Mouse (Mus musculus): ENCODE results near the gene 1110002E22Rik. TPM values are rescaled to one million over a fixed set of nuclear protein-coding genes. Genes with fewer than 3 reads are reported as not detected.

1110002E22Rik gene
- total and polyA plus RNA-seq, 3 experiments: under 0.01 to 0.03 TPM; not detected in 1

DNA sequence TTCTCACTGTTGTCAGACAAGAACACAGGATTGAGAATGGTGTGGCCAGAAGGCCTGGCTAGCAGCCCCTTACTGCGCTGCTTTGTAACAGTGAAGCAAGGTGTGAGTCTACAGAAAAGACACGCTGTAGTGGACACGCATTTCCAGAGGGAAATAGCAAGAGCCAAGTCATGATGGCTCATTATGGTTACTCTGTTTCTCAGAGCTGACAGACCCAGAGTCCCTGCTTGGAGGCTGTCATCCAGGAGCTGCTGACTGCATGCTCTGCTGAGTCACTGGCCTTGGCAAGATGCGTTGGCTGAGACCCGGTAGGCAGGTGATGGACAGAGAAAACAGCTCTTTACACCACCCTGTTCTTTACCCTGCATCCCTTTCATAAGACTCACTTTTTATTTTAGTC, 35.5 kb upstream of the 1110002E22Rik start:
- H3K27ac ChIP-seq (ENCODE audit: control insufficient read depth, low read depth, low read length): no peak overlapping the region
- H3K9me3 ChIP-seq (replicated peaks; ENCODE audit: insufficient read depth, low read length): no peaks in the 10 kb centered on the region
- H3K36me3 ChIP-seq (ENCODE audit: control insufficient read depth in 1 of 2, insufficient read depth in 2 of 2, low read length in 2 of 2): peaks cover 0 to 2% of the 10 kb centered on the region in 2 experiments; a peak in 1 of 4 replicates
- TF ChIP-seq ZMIZ1 (IDR thresholded peaks at IDR 0.05; ENCODE audit: low read depth, low read length) (no peak), CHD2 (IDR thresholded peaks at IDR 0.05; ENCODE audit: low read length) (no peak), MAZ (IDR thresholded peaks at IDR 0.05; ENCODE audit: low read depth, low read length) (no peak), MAFK (IDR thresholded peaks at IDR 0.05; ENCODE audit: borderline replicate concordance, low read depth, low read length) (no peak), TAL1 (IDR thresholded peaks at IDR 0.05; ENCODE audit: low read length) (no peak), NELFE (IDR thresholded peaks at IDR 0.05; ENCODE audit: low read depth, low read length) (no peak), POLR2A (IDR thresholded peaks at IDR 0.05; ENCODE audit: control insufficient read depth in 1 of 2, insufficient read depth in 1 of 2, low read depth in 1 of 2, low read length in 2 of 2, poor library complexity in 1 of 2) (no peak), RCOR1 (IDR thresholded peaks at IDR 0.05; ENCODE audit: low read depth, low read length) (no peak), ELF1 (IDR thresholded peaks at IDR 0.05; ENCODE audit: low read depth, low read length) (no peak), MAX (IDR thresholded peaks at IDR 0.05; ENCODE audit: low read length) (no peak), RAD21 (IDR thresholded peaks at IDR 0.05; ENCODE audit: low read depth, low read length) (no peak), JUND (IDR thresholded peaks at IDR 0.05; ENCODE audit: low read depth, low read length) (no peak), KAT2A (conservative IDR thresholded peaks at IDR 0.05; ENCODE audit: low read depth, low read length) (no peak), GABPA (IDR thresholded peaks at IDR 0.05; ENCODE audit: low read depth, low read length) (0 out of 2 replicates have a peak, but pooled peaks have one; percentile 36), ZNF384 (IDR thresholded peaks at IDR 0.05; ENCODE audit: low read depth, low read length) (no peak), USF1 (IDR thresholded peaks at IDR 0.05; ENCODE audit: low read depth, low read length) (no peak), POLR2AphosphoS2 (IDR thresholded peaks at IDR 0.05; ENCODE audit: low read length) (no peak), TCF12 (IDR thresholded peaks at IDR 0.05; ENCODE audit: low read depth, low read length) (no peak), ETS1 (IDR thresholded peaks at IDR 0.05; ENCODE audit: low read depth, low read length) (0 out of 2 replicates have a peak, but pooled peaks have one; percentile 44), EP300 (IDR thresholded peaks at IDR 0.05; ENCODE audit: low read depth in 1 of 2, low read length in 2 of 2) (0 out of 4 replicates have a peak, but pooled peaks have one; percentile 21 to 25), MYB (IDR thresholded peaks at IDR 0.05; ENCODE audit: low read depth, low read length) (no peak), CTCF (IDR thresholded peaks at IDR 0.05 in 2 of 3, conservative IDR thresholded peaks at IDR 0.05 in 1 of 3; ENCODE audit: control insufficient read depth in 1 of 3, insufficient read depth in 1 of 3, low read depth in 2 of 3, low read length in 3 of 3, poor library complexity in 1 of 3, severe bottlenecking in 1 of 3) (no peak), POLR2AphosphoS5 (IDR thresholded peaks at IDR 0.05; ENCODE audit: borderline replicate concordance, low read depth, low read length) (no peak), USF2 (IDR thresholded peaks at IDR 0.05; ENCODE audit: borderline replicate concordance in 1 of 2, insufficient read depth in 1 of 2, low read depth in 1 of 2, low read length in 2 of 2) (no peak)
- H3K27me3 ChIP-seq (ENCODE audit: control insufficient read depth in 1 of 2, insufficient read depth in 2 of 2, low read length in 2 of 2): no peaks in the 10 kb centered on the region
- H3K4me3 ChIP-seq (ENCODE audit: control insufficient read depth in 1 of 2, insufficient read depth in 1 of 2, low read depth in 2 of 2, low read length in 2 of 2): no peak overlapping the region
- H3K79me2 ChIP-seq (ENCODE audit: control insufficient read depth, insufficient read depth, low read length, poor library complexity): no peaks in the 10 kb centered on the region
- peak; percentile 67 for DNase-seq (ENCODE audit: low read depth, low spot score)
- H3K4me1 ChIP-seq (ENCODE audit: control insufficient read depth in 1 of 2, insufficient read depth in 2 of 2, low read length in 2 of 2): peaks cover 7 to 10% of the 10 kb centered on the region in 2 experiments; a peak in 3 of 4 replicates
- no peak overlapping the region for H3K9ac ChIP-seq (ENCODE audit: control insufficient read depth, low read depth, low read length, poor library complexity, severe bottlenecking)

All from MEL (cell line).